Mouse (Mus musculus) ES-Bruce4 (cell line): ENCODE measurements around the gene Ldhd.

Experiments
- CTCF ChIP-seq: IDR thresholded peaks from one replicate; pipeline ENCODE4 v1.8.1; 2011; ENCODE audit warnings: low read depth, low read length
- EP300 ChIP-seq: IDR thresholded peaks from 2 replicates; pipeline ENCODE4 v1.6.1; 2011; ENCODE audit warnings: low read depth, low read length; ENCODE audit not compliant: insufficient read depth
- POLR2A ChIP-seq: IDR thresholded peaks from one replicate; pipeline ENCODE4 v1.8.1; 2011; ENCODE audit warnings: low read length; ENCODE audit not compliant: insufficient read depth

GRCm38 (mm10) chr8:111614786-111615701 is 15.1 kb downstream of the Ldhd start:
- no peak for TF ChIP-seq CTCF
- TF ChIP-seq EP300: no peak
- no peak for TF ChIP-seq POLR2A
